Mouse (Mus musculus) ES-E14 (cell line): ENCODE results near the gene Nle1. TPM values are rescaled to one million over a fixed set of nuclear protein-coding genes. Genes with fewer than 3 reads are reported as not detected.

Source experiments
- DNase-seq: peaks from one replicate; pipeline ENCODE4 v3.0.0-alpha.2; 2013; ENCODE audit warnings: low read depth, low spot score
- H3K27ac ChIP-seq: 2 replicates; pipeline ENCODE4 v1.5.1; 2012; ENCODE audit warnings: low read depth, mild to moderate bottlenecking, low read length, moderate library complexity, mixed read lengths; ENCODE audit not compliant: poor library complexity, insufficient read depth, severe bottlenecking
- H3K36me3 ChIP-seq: 2 replicates; pipeline ENCODE4 v1.6.1; 2012; ENCODE audit warnings: mild to moderate bottlenecking, low read length, moderate library complexity, mixed read lengths; ENCODE audit not compliant: control insufficient read depth, poor library complexity, insufficient read depth, severe bottlenecking
- H3K4me1 ChIP-seq, 2 experiments: fragments of 150-350 bp in 1 of 2; sonication (generic) in 1 of 2; 2 replicates each; pipeline ENCODE4 v1.6.1; 2012; ENCODE audit warnings: low read length in 2 of 2, mild to moderate bottlenecking in 1 of 2, mixed read lengths in 1 of 2; ENCODE audit not compliant: control insufficient read depth in 2 of 2, insufficient read depth in 2 of 2, poor library complexity in 1 of 2
- H3K4me3 ChIP-seq, 2 experiments: fragments of 150-350 bp in 1 of 2; sonication (generic) in 1 of 2; 2 replicates each; pipeline ENCODE4 v1.5.1; 2012; ENCODE audit warnings: low read length in 2 of 2, low read depth in 1 of 2, mild to moderate bottlenecking in 1 of 2, mixed read lengths in 1 of 2; ENCODE audit not compliant: insufficient read depth in 1 of 2, poor library complexity in 1 of 2, severe bottlenecking in 1 of 2
- H3K9ac ChIP-seq: 2 replicates; pipeline ENCODE4 v1.6.1; 2012; ENCODE audit warnings: low read depth, mild to moderate bottlenecking, low read length, mixed read lengths; ENCODE audit not compliant: poor library complexity, insufficient read depth, severe bottlenecking
- H3K9me3 ChIP-seq: fragments of 150-350 bp; sonication (generic); 2 replicates; pipeline ENCODE4 v1.6.1; 2012; ENCODE audit warnings: low read depth, mild to moderate bottlenecking, low read length; ENCODE audit not compliant: control insufficient read depth, insufficient read depth
- CHD2 ChIP-seq: IDR thresholded peaks from 2 replicates; pipeline ENCODE4 v1.6.1; 2014; ENCODE audit warnings: mild to moderate bottlenecking, low read depth, low read length, inconsistent platforms
- HCFC1 ChIP-seq: IDR thresholded peaks from 2 replicates; pipeline ENCODE4 v1.6.1; 2012; ENCODE audit warnings: low read length, inconsistent platforms, borderline replicate concordance; ENCODE audit not compliant: insufficient read depth
- MAFK ChIP-seq: IDR thresholded peaks from 2 replicates; pipeline ENCODE4 v1.6.1; 2014; ENCODE audit warnings: mild to moderate bottlenecking, low read depth, low read length, inconsistent platforms; ENCODE audit not compliant: insufficient read depth
- ZC3H11A ChIP-seq: IDR thresholded peaks from 2 replicates; pipeline ENCODE4 v1.6.1; 2012; ENCODE audit warnings: low read depth, mild to moderate bottlenecking, inconsistent platforms, low read length, borderline replicate concordance
- ZNF384 ChIP-seq: IDR thresholded peaks from 2 replicates; pipeline ENCODE4 v1.6.1; 2012; ENCODE audit warnings: low read depth, low read length, inconsistent platforms
- in situ Hi-C, 2 experiments: fragments of 600-800 bp; cut with MboI; formaldehyde crosslinking; loops; one replicate each; pipeline ENCODE4 v1.15.1; 2025; ENCODE audit warnings: low sequenced_read_pairs in 2 of 2, inconsistent platforms in 1 of 2; ENCODE audit not compliant: unreplicated experiment in 2 of 2
- total RNA-seq: library from RNA; depleted of rRNA; stranded (reverse); fragments of 300-350 nt; gene quantifications from 2 replicates; pipeline ENCODE4 v1.2.3, GENCODE M21; 2012

Gene Nle1
- total RNA-seq, 1 experiment, result 61.5 TPM

GRCm38 (mm10) chr11:82862638-82863037 lies 45.6 kb downstream of the Nle1 start:
- DNase-seq, result no peak
- Histone ChIP-seq H3K36me3 (no peaks in the 10 kb centered on the region), H3K4me1 (peaks cover 0 to 6% of the 10 kb centered on the region in 2 experiments; a peak in 1 of 4 replicates), H3K27ac (no peak overlapping the region), H3K4me3 (no peak overlapping the region), H3K9me3 (no peaks in the 10 kb centered on the region), H3K9ac (no peak overlapping the region)
- TF ChIP-seq CHD2 (no peak), ZNF384 (no peak), HCFC1 (no peak), ZC3H11A (no peak), MAFK (no peak)
- in situ Hi-C loops, result no loop called here

DNA sequence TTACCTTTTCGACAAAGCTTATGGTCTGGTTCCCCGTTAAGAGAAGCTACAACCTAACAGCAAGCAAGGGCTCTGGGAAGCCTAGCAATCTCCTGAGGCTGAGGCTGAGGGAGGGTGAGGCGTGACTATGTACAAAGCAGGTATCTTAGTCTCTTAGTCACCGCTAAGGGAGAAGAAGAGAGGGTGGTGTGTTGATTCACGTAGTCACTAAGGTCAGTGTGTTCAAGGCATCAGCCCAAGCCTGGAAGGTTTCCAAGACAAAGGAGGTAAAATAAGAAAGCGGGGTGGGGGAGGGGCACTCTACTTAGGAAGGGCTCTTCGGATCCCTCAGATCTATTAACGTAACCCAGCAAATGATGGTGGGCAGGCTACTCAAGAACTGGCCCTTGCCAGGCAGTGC lies 46.7 kb downstream of the Nle1 start:
- in situ Hi-C loops, result no loop called here
- Histone ChIP-seq H3K27ac (no peak overlapping the region), H3K9ac (no peak overlapping the region), H3K9me3 (no peaks in the 10 kb centered on the region), H3K4me3 (no peak overlapping the region), H3K36me3 (no peaks in the 10 kb centered on the region), H3K4me1 (peaks cover 0 to 6% of the 10 kb centered on the region in 2 experiments; a peak in 1 of 4 replicates)
- no peak for DNase-seq
- no peak for TF ChIP-seq CHD2
- no peak for TF ChIP-seq ZNF384

GRCm38 (mm10) chr11:82860759-82861158 lies 47.5 kb downstream of the Nle1 start:
- Histone ChIP-seq H3K27ac (no peak overlapping the region), H3K4me3 (no peak overlapping the region), H3K9me3 (no peaks in the 10 kb centered on the region), H3K9ac (no peak overlapping the region), H3K36me3 (no peaks in the 10 kb centered on the region), H3K4me1 (peaks cover under 1 to 6% of the 10 kb centered on the region in 2 experiments; a peak in 2 of 4 replicates)
- no peak for DNase-seq
- in situ Hi-C loops, result no loop called here
- TF ChIP-seq HCFC1, result no peak
- no peak for TF ChIP-seq CHD2
- TF ChIP-seq ZNF384, result no peak
- TF ChIP-seq MAFK, result no peak
- no peak for TF ChIP-seq ZC3H11A

- in situ Hi-C loops, result no loop called here
- Histone ChIP-seq H3K4me1 (peaks cover 5 to 11% of the 10 kb centered on the region in 2 experiments; a peak in 3 of 4 replicates), H3K9ac (no peak overlapping the region), H3K9me3 (no peaks in the 10 kb centered on the region), H3K27ac (peak overlapping the region; percentile 34; the same call in 1 of the 2 replicates), H3K36me3 (no peaks in the 10 kb centered on the region), H3K4me3 (no peak overlapping the region)
- TF ChIP-seq ZNF384 (peak; percentile 90), MAFK (no peak), ZC3H11A (no peak), CHD2 (no peak)
- no peak for DNase-seq
Measured at GRCm38 (mm10) chr11:82857307-82857848, 50.8 kb downstream of the Nle1 start.

- no peak for DNase-seq
- H3K9ac ChIP-seq, result no peak overlapping the region
- H3K27ac ChIP-seq, result no peak overlapping the region
- H3K4me3 ChIP-seq, result no peak overlapping the region
- H3K9me3 ChIP-seq, result no peaks in the 10 kb centered on the region
- no peaks in the 10 kb centered on the region for H3K36me3 ChIP-seq
- peaks cover 5 to 7% of the 10 kb centered on the region in 2 experiments; a peak in 3 of 4 replicates for H3K4me1 ChIP-seq
- no peak for TF ChIP-seq MAFK
- TF ChIP-seq CHD2, result no peak
- no peak for TF ChIP-seq ZNF384
- TF ChIP-seq HCFC1, result no peak
- TF ChIP-seq ZC3H11A, result no peak
- in situ Hi-C loops, result no loop called here
Measured at GRCm38 (mm10) chr11:82856032-82856431, 52.2 kb downstream of the Nle1 start.
